Mouse (Mus musculus) cerebellum, adult 11-12 months (tissue): ENCODE results near the gene Olfr267.

ENCODE experiments used
- DNase-seq: peaks from one replicate; pipeline ENCODE4 v3.0.0; 2022

Gene Olfr267

GRCm38 (mm10) chr4:58787616-58788015, at the start of gene Olfr267:
Olfr267 (minus strand) TSS chr4:58787716.
- no peak for DNase-seq

- DNase-seq, result no peak
Measured at GRCm38 (mm10) chr4:58832908-58833307, 45.4 kb upstream of the Olfr267 start.

GRCm38 (mm10) chr4:58825921-58826320, 38.4 kb upstream of the Olfr267 start:
- no peak for DNase-seq

- no peak for DNase-seq
Measured at GRCm38 (mm10) chr4:58786659-58787058, 857 bp downstream of the Olfr267 start.

- no peak for DNase-seq
Measured at GRCm38 (mm10) chr4:58763417-58763816, 24.1 kb downstream of the Olfr267 start.

- no peak for DNase-seq
Measured at GRCm38 (mm10) chr4:58749510-58749909, 38.0 kb downstream of the Olfr267 start.

GRCm38 (mm10) chr4:58749101-58749500, 38.4 kb downstream of the Olfr267 start:
- no peak for DNase-seq

- DNase-seq, result no peak
Measured at GRCm38 (mm10) chr4:58745583-58746222, 41.8 kb downstream of the Olfr267 start.

- no peak for DNase-seq
Measured at GRCm38 (mm10) chr4:58736867-58737633, 50.5 kb downstream of the Olfr267 start.
